Mouse (Mus musculus) liver, adult (tissue): ENCODE results near the gene Oaf.

Source experiments
- GATA4 ChIP-seq: IDR thresholded peaks from 2 replicates; pipeline ENCODE4 v1.6.1; 2014; ENCODE audit warnings: mild to moderate bottlenecking, low read length; ENCODE audit not compliant: insufficient replicate concordance

Gene Oaf

GRCm38 (mm10) chr9:43236106-43236505 lies 3.6 kb downstream of the Oaf start:
- no peak for TF ChIP-seq GATA4

- no peak for TF ChIP-seq GATA4
Observed at GRCm38 (mm10) chr9:43235336-43235735, 4.4 kb downstream of the Oaf start.

GRCm38 (mm10) chr9:43234496-43234895 lies 5.2 kb downstream of the Oaf start:
- no peak for TF ChIP-seq GATA4

GRCm38 (mm10) chr9:43233515-43233914 lies 6.2 kb downstream of the Oaf start:
- TF ChIP-seq GATA4 = no peak

GRCm38 (mm10) chr9:43233044-43233443 lies 6.7 kb downstream of the Oaf start:
- TF ChIP-seq GATA4 = no peak

GRCm38 (mm10) chr9:43232286-43232685 lies 7.4 kb downstream of the Oaf start:
- TF ChIP-seq GATA4 = no peak

- no peak for TF ChIP-seq GATA4
Observed at GRCm38 (mm10) chr9:43231805-43232204, 7.9 kb downstream of the Oaf start.

- TF ChIP-seq GATA4 = no peak
Observed at GRCm38 (mm10) chr9:43230886-43231285, 8.8 kb downstream of the Oaf start.

GRCm38 (mm10) chr9:43229962-43230361 lies 9.7 kb downstream of the Oaf start:
- no peak for TF ChIP-seq GATA4

GRCm38 (mm10) chr9:43229398-43229895 lies 10.3 kb downstream of the Oaf start:
- no peak for TF ChIP-seq GATA4

- TF ChIP-seq GATA4 = no peak
Observed at GRCm38 (mm10) chr9:43228745-43229144, 11.0 kb downstream of the Oaf start.

GRCm38 (mm10) chr9:43227626-43228025 lies 12.1 kb downstream of the Oaf start:
- TF ChIP-seq GATA4 = no peak

GRCm38 (mm10) chr9:43226573-43227160 lies 13.0 kb downstream of the Oaf start:
- peak; percentile 8; the same call in 1 of the 2 replicates for TF ChIP-seq GATA4

GRCm38 (mm10) chr9:43225481-43225880 lies 14.2 kb downstream of the Oaf start:
- TF ChIP-seq GATA4 = no peak

GRCm38 (mm10) chr9:43224771-43225355 lies 14.8 kb downstream of the Oaf start:
- TF ChIP-seq GATA4 = no peak

GRCm38 (mm10) chr9:43222429-43222715 lies 17.3 kb downstream of the Oaf start:
- TF ChIP-seq GATA4 = no peak
